Mouse (Mus musculus): ENCODE results near the gene Rusc2.

- TF ChIP-seq CTCF (IDR thresholded peaks at IDR 0.05; ENCODE audit: extremely low read depth, insufficient read depth, insufficient read length, insufficient replicate concordance) (no peak), POLR2A (IDR thresholded peaks at IDR 0.05; ENCODE audit: low read depth, low read length) (no peak)
Measured at GRCm38 (mm10) chr4:43466872-43467271, 85.1 kb downstream of the Rusc2 start.

Data from spleen, adult 2 months (tissue).